Mouse (Mus musculus) retina, adult 2 months (tissue): ENCODE results near the gene Ints14.
"Not testable (repeated sequence)": the region's sequence is repeated elsewhere in the genome, so short reads cannot be mapped to it uniquely, and the experiment has no call there.

Source experiments
- DNase-seq: peaks from one replicate; pipeline ENCODE4 v3.0.0-alpha.2; 2012; ENCODE audit warnings: low read depth, low spot score

Gene Ints14

DNA sequence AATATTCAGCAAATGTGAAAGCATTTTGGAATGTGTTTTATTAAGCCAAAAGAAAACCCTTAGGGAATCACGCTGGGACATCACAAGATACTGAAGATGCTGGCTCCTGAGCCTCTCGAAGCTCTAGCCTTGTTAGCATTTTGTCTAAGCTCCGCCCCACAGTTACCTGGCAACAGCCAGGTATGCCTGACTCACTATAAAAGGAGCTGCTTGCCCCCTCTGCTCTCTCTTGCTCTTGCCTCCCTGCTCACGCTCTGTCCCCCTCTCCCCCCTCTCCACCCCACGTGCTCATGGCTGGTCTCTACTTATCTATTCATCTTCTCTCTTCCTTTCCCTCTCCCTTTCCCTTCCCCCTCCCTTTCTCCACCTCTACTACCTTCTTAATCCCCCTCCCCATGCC lies 8.7 kb upstream of the Ints14 start:
- DNase-seq, result no peak

DNA sequence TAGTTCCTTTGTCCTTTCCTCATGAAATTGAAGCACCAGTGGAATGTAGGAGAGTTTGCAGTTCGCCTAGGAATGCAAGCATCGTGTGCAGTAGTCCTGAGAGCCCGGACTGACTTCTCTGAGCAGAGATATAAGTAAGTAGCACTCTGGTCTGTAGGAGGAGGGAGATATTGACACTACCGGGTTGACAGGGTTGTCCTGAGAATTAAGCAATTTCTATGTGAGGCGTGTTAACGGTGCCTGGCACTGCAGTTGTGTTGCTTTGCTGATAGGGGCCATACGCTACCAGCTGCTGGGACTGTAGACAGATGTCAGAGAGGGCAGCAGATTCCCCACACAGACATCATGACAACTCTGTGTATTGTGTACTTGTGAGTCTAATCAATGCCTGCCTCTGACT lies 7.5 kb upstream of the Ints14 start:
- DNase-seq, result no peak

DNA sequence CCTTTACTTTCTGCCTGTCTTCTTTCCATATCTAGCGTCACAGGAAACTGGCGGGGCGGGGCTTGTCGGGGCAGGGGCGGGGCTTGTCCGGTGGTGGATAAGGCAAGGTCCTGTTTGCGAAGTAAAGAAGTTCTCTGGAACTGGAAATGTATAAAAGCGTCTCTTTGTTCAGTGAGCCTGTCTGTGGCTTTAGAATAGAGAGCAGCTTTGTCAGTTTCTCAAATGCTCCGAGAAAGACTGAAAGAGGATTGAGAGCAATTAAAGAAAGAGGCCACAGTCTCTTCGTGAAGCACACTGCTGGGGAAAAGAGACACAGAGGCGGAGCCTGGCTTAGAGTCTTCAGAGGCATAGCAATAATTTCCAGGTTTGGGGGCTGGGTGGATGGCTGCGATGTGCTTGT lies 4.4 kb upstream of the Ints14 start:
- no peak for DNase-seq

DNA sequence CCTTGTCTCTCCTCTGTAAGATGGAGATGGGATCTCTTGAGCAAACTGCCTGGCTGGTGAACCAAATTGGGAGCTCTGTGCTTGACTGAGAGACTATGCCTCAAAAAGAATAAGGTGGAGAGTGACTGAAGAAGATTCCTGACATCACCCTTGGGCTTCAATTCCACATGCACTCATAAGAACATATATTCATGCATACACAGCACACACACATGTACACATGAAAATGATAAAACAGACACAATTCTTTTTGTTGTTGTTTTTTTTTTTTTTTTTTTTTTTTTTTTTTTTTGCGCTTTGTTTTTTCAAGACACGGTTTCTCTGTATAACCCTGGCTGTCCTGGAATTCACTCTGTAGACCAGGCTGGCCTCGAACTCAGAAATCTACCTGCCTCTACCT lies 3.4 kb upstream of the Ints14 start:
- no peak for DNase-seq

DNA sequence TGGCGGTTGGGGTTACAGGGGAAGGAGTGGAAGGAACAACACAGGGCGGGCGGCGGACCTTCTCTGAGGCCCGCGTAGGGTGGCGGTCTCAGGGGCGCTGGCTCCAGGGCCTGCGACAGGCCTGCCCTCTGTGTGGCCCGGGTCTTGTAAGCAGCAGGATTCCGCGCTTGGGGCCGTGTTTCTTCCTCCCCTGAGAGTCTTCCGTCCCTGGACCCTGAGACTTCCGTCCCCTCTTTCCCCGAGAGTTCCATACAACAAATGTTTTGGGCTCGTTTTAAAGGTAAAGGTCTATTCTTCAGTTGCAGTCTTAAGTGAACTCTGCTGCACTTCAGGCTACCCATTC lies 244 bp downstream of the Ints14 start:
- DNase-seq, result no peak

DNA sequence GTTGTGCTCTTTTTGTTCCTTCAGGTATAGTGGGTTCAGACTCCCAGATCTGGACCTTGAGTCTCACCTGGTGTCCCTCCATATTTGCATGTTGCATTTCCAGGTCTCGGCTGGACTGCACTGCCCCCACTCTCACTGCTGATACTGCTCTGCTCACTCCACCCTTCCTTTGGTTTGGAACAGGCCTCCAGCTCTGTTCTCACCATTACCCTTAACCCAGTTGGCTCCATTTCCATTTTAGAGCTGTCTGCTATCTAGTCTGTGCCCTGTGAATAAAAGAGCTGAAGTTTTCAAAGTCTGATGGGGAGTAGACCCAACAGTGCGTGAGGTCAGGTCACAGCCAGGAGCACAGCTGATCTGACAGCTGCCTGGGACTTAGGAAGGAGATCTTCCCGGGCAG lies 19.8 kb downstream of the Ints14 start:
- DNase-seq, result no peak

DNA sequence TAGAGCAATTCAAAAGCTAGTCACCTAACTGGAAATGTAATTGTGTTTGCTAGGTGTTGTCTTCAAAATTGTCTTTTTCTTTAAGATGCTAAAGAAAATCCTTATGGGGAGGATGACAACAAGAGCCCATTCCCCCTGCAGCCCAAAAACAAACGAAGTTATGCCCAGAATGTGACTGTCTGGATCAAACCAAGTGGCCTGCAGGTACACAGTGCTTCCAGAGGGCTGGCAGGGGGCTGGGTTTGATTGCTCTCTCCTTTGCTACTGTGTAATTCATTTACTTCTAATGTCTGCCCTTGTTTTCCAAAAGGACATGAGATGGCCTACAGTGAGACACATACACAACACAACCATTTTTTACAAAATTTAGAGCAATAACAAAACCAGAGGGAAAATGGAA lies 21.2 kb downstream of the Ints14 start:
- no peak for DNase-seq

DNA sequence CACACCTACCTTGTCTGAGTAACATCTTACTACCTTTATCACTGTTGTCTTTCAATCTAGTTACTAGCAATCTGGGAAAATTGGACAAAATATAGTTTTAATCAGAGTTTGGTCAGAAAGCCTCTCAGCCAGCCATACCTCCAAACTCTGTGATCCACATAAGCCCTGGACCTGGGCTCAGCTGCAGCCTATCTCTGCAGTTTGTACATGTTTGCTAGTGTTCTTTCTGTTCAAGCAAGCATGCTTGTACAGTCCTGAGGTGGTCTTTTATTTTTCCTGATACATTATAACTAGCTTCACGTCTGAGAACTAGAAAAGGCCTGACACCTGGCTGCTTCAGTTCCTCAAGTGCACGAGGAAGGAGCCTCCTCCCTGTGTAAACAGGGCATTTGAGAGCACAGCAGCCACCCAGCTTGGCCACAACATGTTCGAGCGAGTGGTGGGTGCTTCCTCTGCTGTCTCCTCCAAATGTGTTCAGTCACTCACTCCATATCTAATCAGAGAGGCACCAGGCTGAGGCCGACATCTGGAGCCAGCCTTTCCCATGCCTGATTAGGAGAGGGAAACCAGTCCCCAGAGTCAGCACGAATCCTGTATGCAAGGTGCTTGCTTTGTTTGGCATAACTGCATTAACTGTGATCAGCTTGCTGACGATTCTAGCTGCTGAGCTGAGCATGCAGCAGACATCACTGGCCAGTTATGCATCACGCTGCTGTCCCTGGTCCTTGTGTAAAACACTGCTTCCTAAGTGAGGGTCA lies 24.5 kb downstream of the Ints14 start:
- DNase-seq, result no peak

DNA sequence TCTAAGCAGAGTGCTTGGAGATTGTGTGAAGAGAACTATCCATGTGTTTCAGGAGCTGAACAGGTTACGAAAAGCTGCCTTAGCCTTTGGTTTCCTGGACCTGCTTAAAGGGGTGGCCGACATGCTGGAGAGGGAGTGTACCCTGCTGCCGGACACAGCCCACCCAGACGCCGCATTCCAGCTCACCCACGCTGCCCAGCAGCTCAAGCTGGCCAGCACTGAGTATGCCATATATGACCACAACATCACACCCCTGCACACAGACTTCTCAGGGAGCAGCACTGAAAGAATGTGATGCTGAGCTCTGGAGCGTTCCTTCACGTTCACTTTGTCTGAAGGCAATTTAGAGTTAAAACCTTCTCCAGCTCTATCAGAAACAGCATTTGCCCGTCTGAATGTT lies 25.1 kb downstream of the Ints14 start:
- DNase-seq, result no peak

DNA sequence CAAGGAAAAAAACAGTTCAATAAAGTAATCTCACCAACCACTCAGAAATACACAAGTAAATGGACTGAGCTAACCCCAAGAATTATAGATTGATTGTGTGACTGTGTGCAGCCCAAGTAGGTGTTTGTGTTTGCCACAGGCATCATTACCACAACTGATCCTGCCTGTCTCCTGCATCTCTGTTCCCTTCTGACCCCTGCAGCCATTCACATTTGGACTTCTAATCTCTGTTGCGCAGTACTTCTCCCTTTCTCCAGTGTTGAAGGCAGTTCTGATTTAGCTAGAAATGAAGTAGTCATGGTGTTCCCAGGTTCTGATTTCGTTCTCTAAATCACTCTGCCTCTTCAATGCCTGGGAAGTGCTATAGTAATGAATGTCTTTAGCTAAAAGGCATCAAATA lies 26.9 kb downstream of the Ints14 start:
- DNase-seq, result no peak

DNA sequence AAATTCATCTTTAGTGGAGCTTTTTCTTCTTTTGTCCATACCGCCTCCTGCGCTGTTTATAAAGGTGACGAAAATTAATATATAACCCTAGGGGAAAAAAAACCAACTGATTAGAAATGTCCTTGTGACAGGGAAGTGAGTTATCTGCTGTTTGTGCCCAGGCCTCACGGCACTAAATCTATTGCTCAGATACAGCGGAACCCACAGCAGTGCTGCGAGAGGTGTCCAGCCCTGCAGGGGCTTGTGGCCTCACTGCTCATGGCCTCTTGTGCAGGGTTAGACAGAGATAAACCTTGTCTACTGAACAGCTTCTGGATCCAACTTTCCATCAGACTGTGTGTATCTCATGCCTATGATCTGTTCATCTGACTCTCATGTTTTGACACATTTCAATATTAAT lies 27.7 kb downstream of the Ints14 start:
- DNase-seq, result no peak

DNA sequence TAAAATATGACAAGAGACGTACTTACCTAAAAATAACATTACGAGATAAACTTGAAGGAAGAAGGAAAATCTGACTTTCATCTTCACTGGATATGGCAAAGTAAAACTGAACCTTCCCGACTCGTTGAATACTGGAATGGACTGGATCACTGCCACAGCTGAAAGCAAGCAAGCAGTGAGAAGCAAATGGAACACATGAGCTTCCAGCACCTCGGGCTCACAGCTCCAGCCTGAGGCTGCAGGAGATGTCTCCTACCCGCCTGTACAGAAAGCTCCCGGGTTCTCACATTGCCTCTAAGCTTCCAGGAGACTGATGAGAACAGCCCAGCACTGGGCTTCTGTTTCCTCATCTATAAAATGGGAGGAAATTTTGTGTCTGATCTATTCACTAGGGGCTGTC lies 29.6 kb downstream of the Ints14 start:
- DNase-seq, result no peak

DNA sequence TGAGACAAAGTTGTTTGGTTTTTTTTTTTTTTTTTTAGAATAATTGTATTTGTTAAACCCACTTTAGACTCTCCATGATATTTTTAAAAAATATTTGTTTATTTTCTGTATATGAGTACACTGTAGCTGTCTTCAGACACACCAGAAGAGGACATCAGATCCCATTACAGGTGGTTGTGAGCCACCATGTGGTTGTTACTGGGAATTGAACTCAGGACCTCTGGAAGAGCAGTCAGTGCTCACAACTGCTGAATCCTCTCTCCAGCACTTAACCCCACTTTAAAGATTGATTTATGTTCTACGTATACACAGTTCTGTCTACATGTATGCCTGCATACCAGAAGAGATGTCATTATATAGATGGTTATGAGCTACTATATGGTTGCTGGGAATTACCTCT lies 34.8 kb downstream of the Ints14 start:
- not testable (repeated sequence) for DNase-seq

DNA sequence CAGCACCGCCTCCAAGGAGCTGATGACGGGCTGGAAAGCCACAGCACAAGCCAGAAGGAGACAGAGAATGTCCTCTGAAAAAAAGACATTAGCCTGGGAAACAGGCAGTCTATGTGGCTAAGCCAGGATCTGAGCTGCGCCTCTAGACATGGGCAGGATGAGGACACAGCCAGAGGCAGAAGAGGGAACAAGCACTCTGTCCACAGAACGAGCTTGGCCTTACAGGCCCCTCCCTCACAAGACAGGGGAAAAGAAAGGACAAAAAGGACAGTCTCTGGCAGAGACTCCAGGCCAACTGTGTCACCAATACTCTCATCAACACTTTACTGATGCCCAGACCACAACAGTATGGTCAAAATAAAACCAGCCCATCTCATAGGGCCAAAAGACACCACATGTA lies 40.8 kb downstream of the Ints14 start:
- no peak for DNase-seq

DNA sequence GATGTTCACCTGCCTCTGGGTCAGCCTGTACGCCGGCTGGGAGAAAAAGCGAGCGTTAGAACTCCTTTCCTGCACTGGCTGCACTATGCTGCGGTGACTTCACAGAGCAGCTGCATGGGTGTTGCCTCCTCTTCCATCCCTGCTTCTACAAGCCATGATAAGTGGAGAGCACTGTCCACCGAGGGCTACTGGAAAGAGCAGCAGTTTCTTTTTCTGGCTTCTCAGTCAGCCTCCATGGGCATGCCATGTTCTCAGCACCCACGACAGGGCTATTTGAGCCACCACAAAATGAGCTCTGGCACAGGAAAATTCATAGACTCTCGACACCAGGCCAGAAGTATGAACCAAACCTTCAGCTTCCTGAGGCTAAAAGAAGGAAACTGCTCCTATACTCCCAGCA lies 45.0 kb downstream of the Ints14 start:
- no peak for DNase-seq

DNA sequence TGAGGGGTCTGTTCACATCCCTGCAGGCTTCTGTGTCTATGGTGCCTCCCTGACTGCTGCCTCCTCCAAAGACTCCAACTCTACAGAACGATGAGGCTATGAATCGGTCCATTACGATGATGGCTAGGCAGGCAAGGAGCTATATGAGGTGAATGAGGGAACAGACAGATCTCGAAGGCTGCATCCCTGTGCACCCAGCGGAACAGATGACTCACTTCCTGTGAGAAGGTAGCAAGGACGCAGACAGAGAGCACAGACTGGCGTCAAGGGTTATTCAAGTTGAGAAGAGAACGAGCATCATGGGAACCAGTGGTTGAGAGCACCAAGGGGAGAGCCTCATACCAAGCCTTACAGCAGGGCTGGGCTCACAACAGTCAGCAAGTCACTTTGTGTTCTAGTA lies 49.9 kb downstream of the Ints14 start:
- no peak for DNase-seq

DNA sequence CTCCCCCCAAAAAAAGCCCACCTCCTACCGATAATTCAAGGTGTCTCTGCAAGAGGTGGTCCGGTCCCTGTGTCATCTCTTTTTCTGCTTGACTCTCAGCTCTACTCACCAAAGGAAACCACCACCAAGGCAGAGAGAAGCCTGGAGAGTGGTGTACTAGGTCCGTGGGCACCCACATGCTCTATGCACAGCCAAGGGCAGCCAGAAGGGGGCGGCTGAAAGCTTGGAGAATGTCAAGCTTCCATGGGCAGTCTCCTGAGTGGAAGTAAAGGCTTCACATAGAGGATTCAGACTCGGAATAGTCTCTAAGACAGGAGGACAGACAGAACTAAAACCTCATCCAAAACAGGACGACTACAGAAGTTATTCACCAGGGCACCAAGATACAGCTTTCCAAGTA lies 50.6 kb downstream of the Ints14 start:
- no peak for DNase-seq

DNA sequence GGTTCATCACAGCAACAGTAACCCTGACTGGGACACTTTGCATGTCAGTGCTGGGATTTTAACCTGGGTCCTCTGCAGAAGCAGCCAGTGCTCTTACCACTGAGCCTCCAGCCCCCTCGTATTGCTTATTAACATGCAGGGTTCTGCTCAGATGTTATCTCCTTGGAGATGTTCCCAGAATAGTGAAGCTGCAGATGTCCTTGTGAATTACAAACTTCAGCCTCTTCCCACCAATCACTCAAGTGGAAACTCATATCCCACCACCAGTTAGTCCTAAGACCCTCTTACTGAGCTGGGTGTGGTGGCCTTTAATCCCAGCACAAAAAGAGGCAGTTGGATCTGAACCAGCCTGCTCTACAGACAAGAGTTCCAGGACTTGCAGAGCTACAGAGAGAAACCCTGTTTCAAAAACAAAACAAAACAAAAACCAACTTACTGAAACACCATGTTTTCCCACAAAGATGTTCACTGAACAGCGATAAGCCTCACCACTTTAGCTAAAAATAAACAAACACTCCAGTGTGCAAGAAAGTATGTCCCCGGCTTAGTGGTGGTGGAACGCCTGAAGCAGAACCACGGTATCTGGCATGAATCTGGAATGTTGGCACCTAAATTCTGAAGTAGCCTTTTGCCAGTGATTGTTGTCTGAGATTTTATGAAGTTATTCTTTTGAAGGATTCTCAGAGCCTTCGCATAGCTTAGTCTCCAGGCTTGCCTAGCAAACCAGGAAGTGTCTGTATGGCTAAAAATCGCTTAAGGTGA lies 54.9 kb downstream of the Ints14 start:
- no peak for DNase-seq

DNA sequence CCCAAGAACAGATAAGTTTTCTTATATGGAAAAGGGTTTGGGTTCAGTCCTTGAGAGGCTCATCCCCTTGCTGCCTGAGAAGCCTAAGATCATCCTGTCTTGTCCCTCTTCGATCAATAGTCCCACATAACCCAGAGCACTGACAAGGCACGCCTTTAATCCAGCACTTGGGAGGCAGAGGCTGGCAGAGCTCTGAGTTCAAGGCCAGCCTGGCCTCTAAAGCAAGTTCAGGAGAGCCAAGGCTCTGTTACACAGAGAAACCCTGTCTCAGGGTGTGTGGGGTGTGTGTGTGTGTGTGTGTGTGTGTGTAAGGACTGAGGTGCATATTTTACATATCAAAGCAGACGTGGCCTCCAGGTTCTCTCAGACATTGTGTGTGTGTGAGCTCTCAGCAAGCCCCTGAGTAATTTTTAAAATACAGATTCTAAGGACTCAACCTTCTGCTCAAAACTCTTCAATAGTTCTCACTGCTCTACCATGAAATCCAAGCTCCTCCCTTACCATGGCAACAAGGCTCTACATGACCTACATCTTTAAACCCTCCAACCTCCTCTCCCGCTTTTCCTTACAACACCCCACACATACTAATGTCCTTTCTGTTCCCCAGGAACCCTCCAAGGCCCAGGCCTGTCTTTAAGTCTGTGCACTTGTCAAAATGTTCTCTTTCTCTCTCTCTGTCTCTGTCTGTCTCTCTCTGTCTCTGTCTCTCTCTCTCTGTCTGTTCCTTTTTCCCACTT lies 55.7 kb downstream of the Ints14 start:
- no peak for DNase-seq

DNA sequence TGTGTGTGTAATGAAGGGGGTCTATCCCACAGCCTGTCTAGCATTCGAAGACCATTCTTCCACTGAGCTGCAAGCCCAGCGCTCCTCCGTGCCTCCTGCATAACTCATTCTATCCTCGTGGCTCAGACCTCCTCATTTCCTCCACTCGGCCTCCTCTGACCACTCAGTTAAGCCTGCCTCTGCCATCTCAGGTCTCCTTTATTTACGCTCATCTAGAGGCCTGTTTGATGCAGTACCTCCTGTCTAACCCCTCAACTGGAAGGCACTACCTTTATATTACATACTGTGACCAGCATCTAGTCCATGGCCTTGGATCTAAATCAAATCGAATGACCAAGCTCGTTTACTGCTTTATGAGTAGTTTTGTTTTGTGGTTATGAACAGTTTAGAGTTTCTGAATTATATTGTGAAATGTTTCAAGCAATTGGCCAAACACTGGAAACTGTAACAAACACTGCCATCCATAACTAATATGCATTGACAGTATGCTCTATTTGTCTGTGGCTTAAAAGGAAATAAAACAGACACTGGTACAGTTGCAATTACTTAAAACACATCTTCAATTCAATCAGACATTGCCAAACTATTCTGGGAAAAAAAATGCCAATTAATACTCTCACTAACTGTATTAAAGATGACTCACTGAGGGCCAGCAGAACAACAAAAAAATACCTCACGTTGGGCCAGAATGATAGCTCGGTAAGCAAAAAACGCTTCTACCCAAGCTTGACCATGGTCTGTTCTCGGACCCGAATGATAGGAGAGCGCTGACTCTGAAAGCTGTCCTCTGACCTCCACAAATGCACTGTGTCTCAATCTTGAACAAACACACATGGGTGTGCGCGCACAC lies 56.5 kb downstream of the Ints14 start:
- DNase-seq, result no peak

DNA sequence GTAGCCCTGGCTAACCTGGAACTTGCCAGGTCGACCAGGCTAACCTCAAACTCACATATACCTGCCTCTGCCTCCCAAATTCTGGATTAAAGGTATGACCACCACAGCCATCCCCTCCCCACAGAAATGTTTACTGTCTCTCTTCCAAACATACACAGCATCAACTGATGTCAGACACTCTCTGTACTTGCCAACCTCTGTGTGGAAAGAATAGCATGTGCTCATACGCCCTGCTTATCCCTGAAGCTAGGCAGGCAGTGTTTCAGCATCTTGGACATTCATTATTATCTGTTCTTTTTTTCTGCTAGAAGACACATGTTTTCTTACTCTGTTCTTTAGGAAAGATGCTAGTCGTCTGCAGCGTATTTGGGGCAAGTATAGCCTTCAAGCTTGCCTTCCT lies 57.2 kb downstream of the Ints14 start:
- no peak for DNase-seq

DNA sequence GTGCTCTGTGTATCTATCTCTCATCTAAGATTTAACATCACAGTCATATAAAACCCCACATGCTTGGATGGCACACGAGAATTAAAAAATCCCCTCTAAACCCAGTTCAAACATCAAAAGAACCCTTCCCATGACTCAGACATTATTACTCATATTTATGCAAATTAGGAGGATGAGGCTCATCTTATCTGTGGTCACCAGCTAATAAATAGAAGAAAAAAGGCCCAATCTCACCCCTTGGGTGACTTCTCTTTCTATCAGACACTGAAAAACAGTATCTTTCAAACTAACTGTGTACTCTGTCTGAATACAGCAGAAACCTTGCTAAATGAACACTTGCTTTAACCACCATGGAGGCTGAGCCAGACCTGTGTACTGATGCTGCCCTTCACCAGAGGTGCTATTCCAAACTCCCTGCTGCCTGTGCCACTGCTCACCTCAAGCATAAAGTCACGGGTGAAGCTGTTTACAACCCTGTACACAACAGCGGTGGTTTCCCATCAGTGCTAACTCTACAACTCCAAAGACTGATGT lies 58.0 kb downstream of the Ints14 start:
- DNase-seq, result no peak
